Mouse (Mus musculus): ENCODE results near the gene Heg1. TPM values are rescaled to one million over a fixed set of nuclear protein-coding genes. Genes with fewer than 3 reads are reported as not detected.
A peak's percentile ranks its signal among the peaks of the same experiment; 100 is the strongest.

Heg1 gene
- polyA plus RNA-seq, 1 experiment from 2014 or later: 8.5 TPM

DNA sequence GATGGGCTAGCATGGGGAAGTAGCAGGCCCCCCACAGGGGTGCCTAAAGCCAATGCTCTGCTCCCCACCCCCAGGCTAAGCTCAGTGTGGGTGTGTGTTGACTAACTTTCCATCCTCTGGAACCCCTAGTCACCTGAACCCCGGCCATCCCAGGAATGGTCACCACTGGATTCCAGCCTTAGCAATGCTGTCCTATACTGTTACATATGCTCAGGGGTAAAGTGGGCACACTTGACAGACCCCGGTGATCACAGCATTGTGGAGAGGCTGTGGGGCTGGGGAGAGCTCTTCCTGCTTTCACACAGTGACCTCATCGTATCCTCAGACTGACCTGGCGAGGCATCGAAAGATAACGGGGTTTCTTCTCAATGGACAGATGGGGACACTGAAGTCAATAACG lies 3.9 kb upstream of the Heg1 start:
- Histone ChIP-seq H3K4me3 (no peak overlapping the region), H3K27ac (no peak overlapping the region), H3K9me3 (replicated peaks) (no peaks in the 10 kb centered on the region), H3K27me3 (replicated peaks) (peaks cover 22% of the 10 kb centered on the region), H3K4me1 (peaks cover 14% of the 10 kb centered on the region), H3K9ac (no peak overlapping the region), H3K4me2 (no peak overlapping the region), H3K36me3 (no peaks in the 10 kb centered on the region)
- WGBS (ENCODE audit: insufficient replicate concordance): 65% methylated on average over 7 of the region's 7 CpGs
- no peak for ATAC-seq

DNA sequence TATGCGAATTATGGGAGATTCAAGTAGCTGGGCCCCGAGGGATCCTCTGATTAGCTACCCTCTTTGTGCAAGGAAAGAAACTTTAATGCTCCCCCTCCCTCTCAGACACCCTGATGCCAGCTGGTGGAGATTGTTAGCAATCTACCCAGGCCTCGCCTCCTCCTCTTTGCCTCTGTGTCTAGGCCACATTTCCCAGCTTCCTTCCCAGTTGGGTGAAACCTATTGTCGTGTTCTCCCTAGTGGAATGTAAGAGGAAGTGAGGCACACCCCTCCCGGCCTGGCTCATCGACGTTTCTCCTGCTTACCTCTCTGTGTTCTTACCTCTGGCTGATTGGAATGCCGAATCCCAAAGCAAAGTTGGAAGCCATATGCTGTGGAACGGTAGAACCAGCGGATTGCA lies 3.4 kb upstream of the Heg1 start:
- 45% methylated on average over 10 of the region's 10 CpGs for WGBS (ENCODE audit: insufficient replicate concordance)
- Histone ChIP-seq H3K9me3 (replicated peaks) (no peaks in the 10 kb centered on the region), H3K4me3 (no peak overlapping the region), H3K9ac (no peak overlapping the region), H3K4me1 (peaks cover 19% of the 10 kb centered on the region), H3K4me2 (no peak overlapping the region), H3K27ac (no peak overlapping the region), H3K36me3 (no peaks in the 10 kb centered on the region), H3K27me3 (replicated peaks) (peaks cover 22% of the 10 kb centered on the region)
- ATAC-seq: no peak

DNA sequence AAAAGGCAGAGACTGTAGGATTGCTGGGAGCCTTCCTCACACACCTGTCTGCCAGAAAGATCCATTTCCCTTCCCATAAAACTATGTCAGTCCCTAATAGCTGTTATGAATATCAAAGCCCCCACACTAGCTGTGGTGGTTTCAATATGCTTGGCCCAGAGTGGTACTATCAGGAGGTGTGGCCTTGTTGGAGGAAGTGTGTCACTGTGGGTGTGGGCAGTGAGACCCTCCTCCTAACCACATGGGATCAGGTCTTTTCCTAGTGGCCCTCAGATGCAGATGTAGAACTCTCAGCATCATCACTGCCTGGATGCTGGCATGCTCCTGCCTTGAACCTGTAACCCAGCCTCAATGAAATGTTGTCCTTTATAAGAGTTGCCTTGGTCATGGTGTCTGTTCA lies 2.5 kb upstream of the Heg1 start:
- Histone ChIP-seq H3K27ac (no peak overlapping the region), H3K4me3 (no peak overlapping the region), H3K27me3 (replicated peaks) (peaks cover 22% of the 10 kb centered on the region), H3K36me3 (no peaks in the 10 kb centered on the region), H3K4me1 (peaks cover 28% of the 10 kb centered on the region), H3K4me2 (no peak overlapping the region), H3K9ac (no peak overlapping the region), H3K9me3 (replicated peaks) (no peaks in the 10 kb centered on the region)
- ATAC-seq: no peak

DNA sequence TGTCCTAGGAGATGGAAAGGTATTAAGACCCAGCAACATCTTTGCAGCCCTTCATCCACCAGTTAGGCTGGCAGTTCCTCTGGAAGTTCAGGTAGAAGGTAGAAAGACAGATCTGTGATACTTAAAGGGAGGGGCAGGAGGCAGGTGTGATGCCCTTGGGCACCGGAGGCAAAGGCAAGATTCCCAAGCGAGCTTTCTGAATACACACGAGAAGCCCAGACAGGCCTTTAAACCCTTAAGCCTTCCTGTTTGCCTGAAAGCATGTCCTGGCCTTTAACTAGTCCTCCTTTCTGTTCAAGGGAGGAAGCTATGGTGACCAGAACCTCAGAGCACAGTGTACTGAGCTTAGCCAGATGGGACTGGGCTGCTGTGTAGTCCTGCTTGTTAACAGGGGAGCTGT lies 1.5 kb upstream of the Heg1 start:
- peaks cover 20% of the 10 kb centered on the region for H3K27me3 ChIP-seq (replicated peaks)
- H3K9me3 ChIP-seq (replicated peaks): no peaks in the 10 kb centered on the region
- no peak overlapping the region for H3K4me2 ChIP-seq
- no peak for ATAC-seq
- H3K9ac ChIP-seq: no peak overlapping the region
- 79% methylated on average over 3 of the region's 3 CpGs for WGBS (ENCODE audit: insufficient replicate concordance)
- H3K4me1 ChIP-seq: peaks cover 36% of the 10 kb centered on the region
- no peaks in the 10 kb centered on the region for H3K36me3 ChIP-seq
- H3K4me3 ChIP-seq: no peak overlapping the region
- no peak overlapping the region for H3K27ac ChIP-seq

DNA sequence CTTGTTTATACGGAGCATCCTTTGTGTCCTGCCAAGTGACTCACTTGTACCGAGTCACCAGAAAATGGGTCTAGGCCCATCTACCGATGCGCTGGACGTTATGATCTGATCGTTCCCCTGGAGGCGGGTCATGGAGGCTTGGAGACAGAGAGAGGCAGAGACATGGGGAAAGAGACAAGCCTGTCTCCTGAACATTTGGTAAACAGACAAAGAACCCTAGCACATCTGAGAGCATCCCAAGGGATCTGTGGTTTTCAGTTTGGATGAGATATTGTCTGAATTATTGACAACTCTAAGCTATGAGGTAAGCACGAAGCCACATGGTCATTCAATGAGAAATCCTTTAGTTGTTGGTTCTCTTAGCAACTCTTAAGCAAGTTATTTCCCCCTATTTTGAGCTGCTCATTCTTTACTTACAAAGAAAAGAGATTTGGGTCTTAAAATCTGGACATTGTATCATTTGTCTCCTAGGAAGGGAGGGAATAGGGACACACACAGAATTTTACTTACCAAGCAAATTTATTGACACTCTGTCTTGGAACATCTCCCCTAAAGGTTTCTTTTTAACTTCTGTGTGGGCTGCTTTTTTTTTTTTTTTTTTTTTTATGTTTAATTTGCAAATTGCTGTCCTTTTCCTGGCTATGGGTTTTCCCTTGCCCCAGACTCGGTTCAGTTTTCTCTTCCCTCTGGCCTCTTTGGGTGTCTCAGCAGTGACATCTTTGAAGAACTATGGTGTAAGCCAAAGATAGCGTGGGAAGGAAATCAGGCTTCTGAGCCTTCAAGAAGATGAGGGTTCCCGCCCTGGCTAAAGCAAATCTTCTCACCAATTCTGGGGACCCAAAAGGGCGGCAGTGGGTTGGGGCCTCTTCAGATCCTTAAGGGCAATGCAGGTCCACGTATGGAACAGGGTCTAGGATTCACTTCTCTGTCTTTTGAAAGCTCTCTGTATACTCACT lies 686 bp upstream of the Heg1 start:
- 0 out of 2 replicates have a peak, but pooled peaks have one; percentile 22 for ATAC-seq
- Histone ChIP-seq H3K36me3 (0 out of 2 replicates have a peak, but pooled peaks cover 2% of the 10 kb centered on the region), H3K9me3 (replicated peaks) (no peaks in the 10 kb centered on the region), H3K27me3 (replicated peaks) (peaks cover 15% of the 10 kb centered on the region; the same call in 1 of the 2 replicates), H3K4me1 (peaks cover 39% of the 10 kb centered on the region), H3K4me2 (peak overlapping the region; percentile 100), H3K4me3 (peak overlapping the region; percentile 80), H3K27ac (peak overlapping the region; percentile 75; the same call in 1 of the 2 replicates), H3K9ac (peak overlapping the region; percentile 90)
- 53% methylated on average over 13 of the region's 13 CpGs for WGBS (ENCODE audit: insufficient replicate concordance)

DNA sequence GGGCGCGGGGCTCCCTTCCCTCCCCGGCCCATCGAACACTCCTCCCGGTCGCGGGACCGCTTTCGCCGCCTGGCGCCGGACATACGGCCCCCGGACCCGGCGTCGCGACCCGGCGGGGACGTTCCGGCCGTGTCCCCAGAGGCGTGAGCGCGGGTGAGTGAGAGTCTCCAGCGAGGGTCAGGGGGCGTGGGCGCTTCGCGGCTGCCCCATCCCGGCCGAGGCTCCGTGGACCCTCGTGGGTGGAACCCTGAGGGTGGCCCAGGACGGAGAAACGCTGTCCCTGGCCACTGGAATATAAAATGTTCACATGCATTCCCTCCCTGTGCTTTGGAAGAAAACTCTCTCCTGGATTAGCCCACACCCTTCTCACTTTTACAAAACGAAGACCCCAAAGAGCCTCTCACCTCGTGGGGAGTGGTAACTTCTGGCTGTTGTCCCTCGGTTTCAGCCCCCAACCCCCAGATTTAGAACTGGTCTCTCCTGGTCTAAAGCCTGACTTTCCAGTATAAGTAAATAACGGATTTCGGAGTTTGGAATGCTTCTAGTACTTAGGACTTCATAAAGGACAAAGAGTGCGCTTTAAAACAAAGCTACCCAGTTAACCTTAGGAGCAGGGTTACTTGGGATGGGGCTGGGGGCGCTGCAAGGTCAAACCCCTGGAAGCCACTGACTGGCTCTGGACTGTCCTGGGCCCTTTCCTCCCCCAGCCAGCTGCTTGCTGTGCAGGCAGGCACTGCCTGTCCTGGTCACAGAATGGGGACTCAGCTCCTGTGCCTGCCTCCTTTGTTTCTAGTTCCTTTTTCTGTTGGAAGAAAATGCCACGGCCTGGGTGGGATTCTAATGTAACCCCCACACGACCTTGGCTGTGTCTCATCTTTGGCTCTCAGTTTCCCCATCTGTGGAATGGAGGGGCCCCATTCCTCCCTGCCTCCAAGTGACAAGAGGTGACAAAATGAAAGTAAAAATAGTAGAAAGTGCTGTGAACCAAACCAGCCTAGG lies 832 bp downstream of the Heg1 start:
- 3% methylated on average over 30 of the region's 46 CpGs for WGBS (ENCODE audit: insufficient replicate concordance)
- no peaks in the 10 kb centered on the region for H3K9me3 ChIP-seq (replicated peaks)
- peak overlapping the region; percentile 90 for H3K9ac ChIP-seq
- H3K27me3 ChIP-seq (replicated peaks): peaks cover 4% of the 10 kb centered on the region; the same call in 1 of the 2 replicates
- peak overlapping the region; percentile 100 for H3K4me2 ChIP-seq
- peak overlapping the region; percentile 80 for H3K4me3 ChIP-seq
- peaks cover 44% of the 10 kb centered on the region for H3K4me1 ChIP-seq
- peak overlapping the region; percentile 75 for H3K27ac ChIP-seq
- 0 out of 2 replicates have a peak, but pooled peaks cover 6% of the 10 kb centered on the region for H3K36me3 ChIP-seq
- ATAC-seq: peak; percentile 46; the same call in 1 of the 2 replicates

DNA sequence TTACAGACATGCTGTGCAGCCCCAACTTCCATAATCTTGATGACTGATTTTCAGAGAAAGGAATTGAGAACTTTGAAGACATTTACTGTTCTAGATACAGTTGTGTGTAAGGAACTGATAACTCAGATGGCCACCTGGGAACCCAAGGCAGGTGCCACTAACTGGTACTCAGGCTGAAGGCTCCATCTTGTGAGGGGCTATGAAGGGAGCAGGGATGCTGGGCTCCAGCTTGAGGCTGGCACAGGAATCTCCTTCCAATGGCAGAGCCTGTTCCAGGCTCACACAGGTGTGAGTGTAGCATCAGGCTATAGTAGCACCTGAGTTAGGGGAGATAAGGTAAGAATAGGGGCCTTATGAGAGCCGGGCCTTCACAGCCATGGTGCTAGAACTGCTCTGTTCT lies 1.9 kb downstream of the Heg1 start:
- H3K36me3 ChIP-seq: 0 out of 2 replicates have a peak, but pooled peaks cover 6% of the 10 kb centered on the region
- no peak for ATAC-seq
- WGBS (ENCODE audit: insufficient replicate concordance): 64% methylated on average over 1 of the region's 1 CpGs
- no peak overlapping the region for H3K4me3 ChIP-seq
- no peaks in the 10 kb centered on the region for H3K27me3 ChIP-seq (replicated peaks)
- H3K27ac ChIP-seq: no peak overlapping the region; the same call in 1 of the 2 replicates
- H3K9ac ChIP-seq: no peak overlapping the region
- H3K4me1 ChIP-seq: peaks cover 54% of the 10 kb centered on the region
- H3K9me3 ChIP-seq (replicated peaks): no peaks in the 10 kb centered on the region
- H3K4me2 ChIP-seq: peak overlapping the region; percentile 100

DNA sequence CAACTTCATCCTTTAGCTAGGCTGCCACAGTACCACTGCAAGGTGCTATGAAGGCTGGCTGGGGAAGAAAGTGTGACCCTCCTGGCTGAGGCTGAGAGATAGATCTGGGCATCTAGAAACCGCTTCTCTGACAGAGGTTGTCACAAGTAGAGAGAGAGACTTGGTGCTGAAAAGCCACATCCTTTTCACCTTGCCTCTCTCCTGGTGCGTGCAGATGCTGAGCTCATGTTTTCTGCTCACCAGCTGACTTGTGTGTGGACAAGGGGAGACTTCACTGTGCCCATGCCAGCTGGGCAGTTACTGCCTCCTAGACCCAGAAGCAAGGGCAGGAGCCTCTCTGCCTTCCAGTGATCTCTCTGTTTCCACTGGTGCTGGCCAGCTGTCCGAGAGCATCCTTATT lies 3.6 kb downstream of the Heg1 start:
- WGBS (ENCODE audit: insufficient replicate concordance): 45% methylated on average over 3 of the region's 3 CpGs
- ATAC-seq: no peak
- Histone ChIP-seq H3K4me3 (no peak overlapping the region), H3K27me3 (replicated peaks) (no peaks in the 10 kb centered on the region), H3K27ac (0 out of 2 replicates have a peak overlapping the region, but pooled peaks have one; percentile 26), H3K4me1 (peaks cover 65% of the 10 kb centered on the region), H3K9me3 (replicated peaks) (no peaks in the 10 kb centered on the region), H3K9ac (no peak overlapping the region), H3K4me2 (peak overlapping the region; percentile 100), H3K36me3 (0 out of 2 replicates have a peak, but pooled peaks cover 6% of the 10 kb centered on the region)

DNA sequence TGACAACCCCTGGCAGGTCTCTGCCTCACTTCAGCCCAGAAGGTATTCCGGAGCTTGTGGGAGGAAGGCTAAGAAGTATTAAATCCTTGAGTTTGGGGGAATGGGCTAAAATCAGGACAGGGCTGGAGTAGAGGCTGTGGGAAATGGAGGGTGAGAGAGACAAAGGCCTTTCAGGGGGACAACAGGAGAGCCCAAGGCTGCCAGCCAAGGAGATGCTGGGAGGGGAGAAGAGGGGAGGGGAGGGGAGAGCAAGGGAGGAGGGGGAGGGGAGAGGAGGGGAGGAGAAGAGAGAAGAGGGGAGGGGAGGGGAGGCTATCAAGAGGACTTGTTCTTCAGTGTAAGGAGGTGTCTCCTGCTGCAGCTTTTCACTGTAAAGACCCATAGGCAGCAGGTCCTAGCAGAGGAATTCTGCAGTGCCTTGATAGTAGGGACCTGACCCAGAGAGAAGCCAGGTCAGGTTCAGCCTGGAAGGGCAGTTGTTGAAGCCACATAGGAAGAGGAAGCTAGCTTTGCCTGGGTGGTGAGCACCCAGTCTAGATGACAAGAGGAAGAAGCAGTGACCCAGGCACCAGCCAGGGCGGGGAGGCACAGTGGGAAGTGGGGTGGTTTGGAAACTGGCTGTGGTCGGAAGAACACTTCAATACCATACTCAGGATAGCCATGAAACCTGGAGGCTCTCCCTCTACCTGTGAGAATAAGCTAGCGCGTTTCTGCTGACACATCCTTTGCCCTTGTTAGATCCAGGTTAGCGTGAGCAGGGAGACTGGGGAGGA lies 7.0 kb downstream of the Heg1 start:
- H3K4me2 ChIP-seq: no peak overlapping the region

DNA sequence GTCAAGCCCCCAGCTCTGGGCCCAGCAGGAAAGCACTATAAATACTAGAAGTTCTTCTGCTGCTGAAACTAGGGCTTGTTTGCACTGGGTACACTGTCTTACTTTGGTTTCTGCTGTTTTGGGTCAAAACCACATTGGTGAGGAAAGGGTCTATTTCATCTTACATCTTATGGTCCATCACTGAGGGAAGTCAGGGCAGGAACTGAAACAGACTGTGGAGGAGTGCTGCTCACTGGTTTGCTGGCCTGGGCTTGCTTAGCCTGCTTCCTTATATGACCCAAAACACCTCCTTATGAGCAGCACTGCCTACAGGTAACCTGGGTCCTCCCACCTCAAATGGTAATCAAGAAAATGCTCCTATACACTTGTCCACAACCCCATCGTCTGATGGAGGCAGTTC lies 9.4 kb downstream of the Heg1 start:
- 82% methylated on average over 1 of the region's 1 CpGs for WGBS (ENCODE audit: insufficient replicate concordance)
- H3K27me3 ChIP-seq (replicated peaks): no peaks in the 10 kb centered on the region
- peaks cover 59% of the 10 kb centered on the region for H3K4me1 ChIP-seq

More for the DNA sequence above, 7.0 kb downstream of the Heg1 start:
- Histone ChIP-seq H3K4me3 (no peak overlapping the region), H3K27ac (no peak overlapping the region), H3K9me3 (replicated peaks) (no peaks in the 10 kb centered on the region), H3K36me3 (0 out of 2 replicates have a peak, but pooled peaks cover 9% of the 10 kb centered on the region), H3K9ac (no peak overlapping the region), H3K27me3 (replicated peaks) (no peaks in the 10 kb centered on the region), H3K4me1 (peaks cover 54% of the 10 kb centered on the region)
- ATAC-seq: no peak
- WGBS (ENCODE audit: insufficient replicate concordance): 54% methylated on average over 6 of the region's 6 CpGs

More for the DNA sequence above, 9.4 kb downstream of the Heg1 start:
- no peak overlapping the region for H3K27ac ChIP-seq
- no peak overlapping the region for H3K9ac ChIP-seq
- no peaks in the 10 kb centered on the region for H3K9me3 ChIP-seq (replicated peaks)
- 0 out of 2 replicates have a peak, but pooled peaks cover 6% of the 10 kb centered on the region for H3K36me3 ChIP-seq
- no peak for ATAC-seq
- H3K4me2 ChIP-seq: no peak overlapping the region
- H3K4me3 ChIP-seq: no peak overlapping the region
